Mouse (Mus musculus) small intestine, adult 2 months (tissue): ENCODE results near the gene Zfp689.
"Not testable (repeated sequence)": the region's sequence is repeated elsewhere in the genome, so short reads cannot be mapped to it uniquely, and the experiment has no call there.

ENCODE experiments used
- CTCF ChIP-seq: fragments of 200-500 bp; IDR thresholded peaks from 2 replicates; pipeline ENCODE4 v1.5.1; 2012; ENCODE audit warnings: low read depth, mild to moderate bottlenecking, control low read depth, inconsistent platforms, low read length, moderate library complexity, mixed read lengths; ENCODE audit not compliant: insufficient replicate concordance, insufficient read length; ENCODE audit errors: extremely low read depth
- POLR2A ChIP-seq: fragments of 200-500 bp; IDR thresholded peaks from 2 replicates; pipeline ENCODE4 v1.6.1; 2012; ENCODE audit warnings: low read depth, mild to moderate bottlenecking, control low read depth, inconsistent platforms, low read length, moderate library complexity

DNA sequence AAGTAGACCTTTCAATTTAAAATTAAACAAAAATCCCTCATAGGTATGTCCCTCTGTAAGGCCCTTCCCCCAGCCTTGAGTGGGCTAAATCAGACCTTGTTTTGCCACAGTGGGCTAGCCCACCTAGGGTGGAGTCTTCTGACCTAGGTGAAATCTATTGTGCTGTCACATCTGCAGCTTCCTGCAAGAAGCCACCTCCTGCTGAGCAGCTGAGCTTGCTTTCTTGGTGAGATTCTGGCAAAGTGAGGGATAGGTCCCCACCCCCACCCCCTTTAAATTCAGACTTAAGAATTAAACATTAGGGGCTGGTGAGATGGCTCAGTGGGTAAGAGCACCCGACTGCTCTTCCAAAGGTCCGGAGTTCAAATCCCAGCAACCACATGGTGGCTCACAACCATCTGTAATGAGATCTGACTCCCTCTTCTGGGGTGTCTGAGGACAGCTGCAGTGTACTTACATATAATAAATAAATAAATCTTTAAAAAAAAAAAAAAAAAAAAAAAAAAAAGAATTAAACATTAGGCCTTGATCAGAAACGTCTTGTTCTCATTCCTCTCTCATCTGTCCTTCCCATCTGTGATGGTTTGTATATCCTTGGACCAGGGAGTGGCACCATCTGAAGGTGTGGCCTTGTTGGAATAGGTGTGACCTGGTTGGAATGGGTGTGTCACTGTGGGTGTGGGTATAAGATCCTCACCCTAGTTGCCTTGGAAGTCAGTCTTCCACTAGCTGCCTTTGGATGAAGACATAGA, 9.6 kb upstream of the Zfp689 start:
- not testable (repeated sequence) for TF ChIP-seq POLR2A, CTCF
